Mouse (Mus musculus): Measurements from ENCODE around the gene Trappc6a. TPM values are rescaled to one million over a fixed set of nuclear protein-coding genes. Genes with fewer than 3 reads are reported as not detected.

Trappc6a gene
- polyA plus RNA-seq, 1 experiment from 2014 or later, result 101 TPM

- no peak overlapping the region for H3K27ac ChIP-seq (ENCODE audit: low read length)
- no peaks in the 10 kb centered on the region for H3K4me1 ChIP-seq (ENCODE audit: control insufficient read depth, insufficient read depth, low read length)
- no peak overlapping the region for H3K4me3 ChIP-seq (replicated peaks; ENCODE audit: low read length)
- H3K9ac ChIP-seq (ENCODE audit: low read length), result no peak overlapping the region
- 64% methylated on average over 5 of the region's 5 CpGs for WGBS
- ATAC-seq (ENCODE audit: insufficient read depth, low FRiP score), result no peak
- no peaks in the 10 kb centered on the region for H3K9me3 ChIP-seq (replicated peaks; ENCODE audit: control insufficient read depth, low read length)
- H3K27me3 ChIP-seq (ENCODE audit: control insufficient read depth, insufficient read depth, low read length), result peaks cover 23% of the 10 kb centered on the region
- no peak overlapping the region for H3K4me2 ChIP-seq (ENCODE audit: low read depth, low read length)
- H3K36me3 ChIP-seq (ENCODE audit: control insufficient read depth, insufficient read depth, low read length), result no peaks in the 10 kb centered on the region
Observed at GRCm38 (mm10) chr7:19466602-19467145, 41.5 kb upstream of the Trappc6a start.

- no peak overlapping the region for H3K4me2 ChIP-seq (ENCODE audit: low read depth, low read length)
- 38% methylated on average over 6 of the region's 6 CpGs for WGBS
- no peaks in the 10 kb centered on the region for H3K36me3 ChIP-seq (ENCODE audit: control insufficient read depth, insufficient read depth, low read length)
- no peak overlapping the region for H3K27ac ChIP-seq (ENCODE audit: low read length)
- no peaks in the 10 kb centered on the region for H3K9me3 ChIP-seq (replicated peaks; ENCODE audit: control insufficient read depth, low read length)
- H3K4me3 ChIP-seq (replicated peaks; ENCODE audit: low read length), result no peak overlapping the region
- H3K9ac ChIP-seq (ENCODE audit: low read length), result no peak overlapping the region
- no peaks in the 10 kb centered on the region for H3K4me1 ChIP-seq (ENCODE audit: control insufficient read depth, insufficient read depth, low read length)
- peaks cover 30% of the 10 kb centered on the region for H3K27me3 ChIP-seq (ENCODE audit: control insufficient read depth, insufficient read depth, low read length)
- ATAC-seq (ENCODE audit: insufficient read depth, low FRiP score), result no peak
Observed at GRCm38 (mm10) chr7:19467638-19468037, 40.6 kb upstream of the Trappc6a start.

- H3K36me3 ChIP-seq (ENCODE audit: control insufficient read depth, insufficient read depth, low read length), result no peaks in the 10 kb centered on the region
- H3K4me3 ChIP-seq (replicated peaks; ENCODE audit: low read length), result no peak overlapping the region
- H3K9me3 ChIP-seq (replicated peaks; ENCODE audit: control insufficient read depth, low read length), result no peaks in the 10 kb centered on the region
- H3K27ac ChIP-seq (ENCODE audit: low read length), result no peak overlapping the region
- WGBS, result 56% methylated on average over 12 of the region's 12 CpGs
- ATAC-seq (ENCODE audit: insufficient read depth, low FRiP score), result no peak
- no peaks in the 10 kb centered on the region for H3K4me1 ChIP-seq (ENCODE audit: control insufficient read depth, insufficient read depth, low read length)
- no peak overlapping the region for H3K4me2 ChIP-seq (ENCODE audit: low read depth, low read length)
- H3K9ac ChIP-seq (ENCODE audit: low read length), result no peak overlapping the region
- H3K27me3 ChIP-seq (ENCODE audit: control insufficient read depth, insufficient read depth, low read length), result peaks cover 37% of the 10 kb centered on the region
Observed at GRCm38 (mm10) chr7:19468279-19468678, 39.9 kb upstream of the Trappc6a start.

GRCm38 (mm10) chr7:19469404-19469803 lies 38.8 kb upstream of the Trappc6a start:
- Histone ChIP-seq H3K27me3 (ENCODE audit: control insufficient read depth, insufficient read depth, low read length) (peaks cover 40% of the 10 kb centered on the region), H3K9me3 (replicated peaks; ENCODE audit: control insufficient read depth, low read length) (no peaks in the 10 kb centered on the region), H3K36me3 (ENCODE audit: control insufficient read depth, insufficient read depth, low read length) (no peaks in the 10 kb centered on the region), H3K4me3 (replicated peaks; ENCODE audit: low read length) (no peak overlapping the region), H3K27ac (ENCODE audit: low read length) (no peak overlapping the region), H3K4me2 (ENCODE audit: low read depth, low read length) (no peak overlapping the region), H3K9ac (ENCODE audit: low read length) (no peak overlapping the region), H3K4me1 (ENCODE audit: control insufficient read depth, insufficient read depth, low read length) (no peaks in the 10 kb centered on the region)
- ATAC-seq (ENCODE audit: insufficient read depth, low FRiP score), result no peak
- WGBS, result 27% methylated on average over 23 of the region's 23 CpGs

- no peaks in the 10 kb centered on the region for H3K9me3 ChIP-seq (replicated peaks; ENCODE audit: control insufficient read depth, low read length)
- H3K4me2 ChIP-seq (ENCODE audit: low read depth, low read length), result no peak overlapping the region
- H3K4me1 ChIP-seq (ENCODE audit: control insufficient read depth, insufficient read depth, low read length), result no peaks in the 10 kb centered on the region
- H3K27ac ChIP-seq (ENCODE audit: low read length), result no peak overlapping the region
- ATAC-seq (ENCODE audit: insufficient read depth, low FRiP score), result no peak
- H3K9ac ChIP-seq (ENCODE audit: low read length), result no peak overlapping the region
- H3K27me3 ChIP-seq (ENCODE audit: control insufficient read depth, insufficient read depth, low read length), result peaks cover 47% of the 10 kb centered on the region
- WGBS, result 6% methylated on average over 14 of the region's 14 CpGs
- no peak overlapping the region for H3K4me3 ChIP-seq (replicated peaks; ENCODE audit: low read length)
- no peaks in the 10 kb centered on the region for H3K36me3 ChIP-seq (ENCODE audit: control insufficient read depth, insufficient read depth, low read length)
Observed at GRCm38 (mm10) chr7:19470308-19470707, 37.9 kb upstream of the Trappc6a start.

- Histone ChIP-seq H3K4me3 (replicated peaks; ENCODE audit: low read length) (no peak overlapping the region), H3K27me3 (ENCODE audit: control insufficient read depth, insufficient read depth, low read length) (peaks cover 47% of the 10 kb centered on the region), H3K36me3 (ENCODE audit: control insufficient read depth, insufficient read depth, low read length) (no peaks in the 10 kb centered on the region), H3K4me1 (ENCODE audit: control insufficient read depth, insufficient read depth, low read length) (no peaks in the 10 kb centered on the region), H3K9me3 (replicated peaks; ENCODE audit: control insufficient read depth, low read length) (no peaks in the 10 kb centered on the region), H3K4me2 (ENCODE audit: low read depth, low read length) (no peak overlapping the region), H3K9ac (ENCODE audit: low read length) (no peak overlapping the region), H3K27ac (ENCODE audit: low read length) (no peak overlapping the region)
- WGBS, result 26% methylated on average over 4 of the region's 4 CpGs
- ATAC-seq (ENCODE audit: insufficient read depth, low FRiP score), result no peak
Observed at GRCm38 (mm10) chr7:19472403-19472802, 35.8 kb upstream of the Trappc6a start.

- Histone ChIP-seq H3K27me3 (ENCODE audit: control insufficient read depth, insufficient read depth, low read length) (peaks cover 47% of the 10 kb centered on the region), H3K36me3 (ENCODE audit: control insufficient read depth, insufficient read depth, low read length) (no peaks in the 10 kb centered on the region), H3K9me3 (replicated peaks; ENCODE audit: control insufficient read depth, low read length) (no peaks in the 10 kb centered on the region), H3K4me3 (replicated peaks; ENCODE audit: low read length) (peak overlapping the region; percentile 57), H3K9ac (ENCODE audit: low read length) (peak overlapping the region; percentile 82), H3K4me2 (ENCODE audit: low read depth, low read length) (peak overlapping the region; percentile 94), H3K27ac (ENCODE audit: low read length) (peak overlapping the region; percentile 16; the same call in 1 of the 2 replicates), H3K4me1 (ENCODE audit: control insufficient read depth, insufficient read depth, low read length) (no peaks in the 10 kb centered on the region)
- ATAC-seq (ENCODE audit: insufficient read depth, low FRiP score), result peak; percentile 90
- under 1% methylated on average over 81 of the region's 89 CpGs for WGBS
Observed at GRCm38 (mm10) chr7:19473875-19474443, 34.2 kb upstream of the Trappc6a start.

- 51% methylated on average over 2 of the region's 2 CpGs for WGBS
- no peak for ATAC-seq (ENCODE audit: insufficient read depth, low FRiP score)
- no peak overlapping the region for H3K4me3 ChIP-seq (replicated peaks; ENCODE audit: low read length)
- H3K4me1 ChIP-seq (ENCODE audit: control insufficient read depth, insufficient read depth, low read length), result no peaks in the 10 kb centered on the region
- H3K4me2 ChIP-seq (ENCODE audit: low read depth, low read length), result no peak overlapping the region
- H3K9ac ChIP-seq (ENCODE audit: low read length), result no peak overlapping the region
- no peaks in the 10 kb centered on the region for H3K36me3 ChIP-seq (ENCODE audit: control insufficient read depth, insufficient read depth, low read length)
- H3K27me3 ChIP-seq (ENCODE audit: control insufficient read depth, insufficient read depth, low read length), result peaks cover 27% of the 10 kb centered on the region
- H3K9me3 ChIP-seq (replicated peaks; ENCODE audit: control insufficient read depth, low read length), result no peaks in the 10 kb centered on the region
- no peak overlapping the region for H3K27ac ChIP-seq (ENCODE audit: low read length)
Observed at GRCm38 (mm10) chr7:19477084-19477483, 31.1 kb upstream of the Trappc6a start.

GRCm38 (mm10) chr7:19477624-19478384 lies 30.4 kb upstream of the Trappc6a start:
- Histone ChIP-seq H3K4me3 (replicated peaks; ENCODE audit: low read length) (no peak overlapping the region), H3K4me1 (ENCODE audit: control insufficient read depth, insufficient read depth, low read length) (no peaks in the 10 kb centered on the region), H3K9ac (ENCODE audit: low read length) (no peak overlapping the region), H3K27me3 (ENCODE audit: control insufficient read depth, insufficient read depth, low read length) (peaks cover 21% of the 10 kb centered on the region), H3K27ac (ENCODE audit: low read length) (0 out of 2 replicates have a peak overlapping the region, but pooled peaks have one; percentile 17), H3K4me2 (ENCODE audit: low read depth, low read length) (no peak overlapping the region), H3K9me3 (replicated peaks; ENCODE audit: control insufficient read depth, low read length) (no peaks in the 10 kb centered on the region), H3K36me3 (ENCODE audit: control insufficient read depth, insufficient read depth, low read length) (no peaks in the 10 kb centered on the region)
- 22% methylated on average over 14 of the region's 14 CpGs for WGBS
- no peak for ATAC-seq (ENCODE audit: insufficient read depth, low FRiP score)
